In the genomic region with DNA sequence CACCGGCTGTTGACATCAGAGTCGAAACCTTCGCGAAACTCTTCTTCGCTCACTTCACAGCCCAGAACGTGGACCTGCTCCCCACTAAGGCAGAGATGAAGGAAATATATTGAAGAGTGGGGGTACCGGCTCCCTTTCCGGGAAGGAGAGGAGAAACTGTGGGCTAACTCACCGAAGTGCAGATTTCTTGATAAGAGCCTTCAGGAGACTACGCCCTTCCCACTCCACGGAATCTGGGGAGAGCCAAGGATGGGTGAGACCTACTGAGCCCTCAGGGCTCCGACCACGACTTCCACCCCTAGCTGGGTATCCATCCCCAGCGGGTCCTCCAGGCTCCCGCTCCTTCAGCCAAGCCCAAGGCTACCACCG, we compare ENCODE assay signal across 9 mouse cellular contexts. TPM values are rescaled to one million over a fixed set of nuclear protein-coding genes. Genes with fewer than 3 reads are reported as not detected.
DNase-seq lines count a peak whose midpoint lies in the region; ATAC-seq and TF ChIP-seq lines count a peak whose summit lies in the region.
"Had no signal": no experiment of that assay in that cellular context is flagged by ENCODE, and none has a peak within 500 bp of the region (broad histone marks: within the 10 kb centered on the region; RNA-seq: fewer than 3 reads in every experiment).

No protein-coding gene starts in this region.

- H3K27me3 ChIP-seq in heart, embryonic 16.5 days (ENCODE audit: control insufficient read depth, insufficient read depth, low read length) = no peaks in the 10 kb centered on the region
- no peaks in the 10 kb centered on the region for H3K27me3 ChIP-seq in G1E (ENCODE audit: insufficient read depth, low read length)
- no peaks in the 10 kb centered on the region for H3K27me3 ChIP-seq in hindbrain, embryonic 10.5 days (ENCODE audit: insufficient read depth, poor library complexity, severe bottlenecking)
- H3K27me3 ChIP-seq: Patski had no signal

- peaks cover 21% of the 10 kb centered on the region for H3K36me3 ChIP-seq in heart, embryonic 16.5 days (ENCODE audit: control insufficient read depth, insufficient read depth)
- H3K36me3 ChIP-seq in G1E (replicated peaks) = peaks cover 63% of the 10 kb centered on the region
- peaks cover 61% of the 10 kb centered on the region for H3K36me3 ChIP-seq in hindbrain, embryonic 10.5 days

- ATAC-seq in heart, embryonic 16.5 days (replicated peaks; ENCODE audit: extremely low read depth, insufficient read depth, low FRiP score) = no peak
- no peak for ATAC-seq in G1E (ENCODE audit: extremely low read depth, insufficient number of reproducible peaks, low FRiP score, poor library complexity, severe bottlenecking)
- ATAC-seq in megakaryocyte-erythroid progenitor cell, adult 5-6 weeks (replicated peaks; ENCODE audit: low FRiP score, low TSS enrichment, poor library complexity, severe bottlenecking) = peak; percentile 33

- H3K4me3 ChIP-seq in heart, embryonic 16.5 days (ENCODE audit: low read length) = peak overlapping the region; percentile 98
- peak overlapping the region; percentile 79 for H3K4me3 ChIP-seq in G1E (ENCODE audit: low read depth, low read length)
- H3K4me3 ChIP-seq in hindbrain, embryonic 10.5 days = peak overlapping the region; percentile 99

- H3K9me3 ChIP-seq in heart, embryonic 16.5 days (replicated peaks; ENCODE audit: control insufficient read depth, low read length) = no peaks in the 10 kb centered on the region
- H3K9me3 ChIP-seq in G1E (replicated peaks) = no peaks in the 10 kb centered on the region
- H3K9me3 ChIP-seq in hindbrain, embryonic 10.5 days = no peaks in the 10 kb centered on the region

- peak overlapping the region; percentile 75 for H3K9ac ChIP-seq in heart, embryonic 16.5 days (ENCODE audit: low read length)

- TF ChIP-seq CTCF in G1E (IDR thresholded peaks at IDR 0.05; ENCODE audit: low read depth, low read length) = no peak

- DNase-seq in heart, adult 9 months (ENCODE audit: low spot score in 2 of 2) = no peak
- DNase-seq in G1E (ENCODE audit: low spot score) = no peak
- DNase-seq in hindbrain, embryonic 10.5 days (ENCODE audit: low spot score) = no peak
- no peak for DNase-seq in right cerebral cortex, postnatal 14 days
- no peak for DNase-seq in embryo, embryonic 11 days
- DNase-seq in lung, adult 18-20 months = no peak

- peak overlapping the region; percentile 100 for H3K27ac ChIP-seq in heart, embryonic 16.5 days (ENCODE audit: low read length)
- H3K27ac ChIP-seq in hindbrain, embryonic 10.5 days = peak overlapping the region; percentile 99

- H3K4me1 ChIP-seq in heart, embryonic 16.5 days (ENCODE audit: control insufficient read depth, insufficient read depth, low read length) = peaks cover 28% of the 10 kb centered on the region
- H3K4me1 ChIP-seq in G1E (ENCODE audit: insufficient read depth, low read depth, low read length) = peaks cover 30% of the 10 kb centered on the region
- peaks cover 34% of the 10 kb centered on the region for H3K4me1 ChIP-seq in hindbrain, embryonic 10.5 days (replicated peaks)

- H3K4me2 ChIP-seq in heart, embryonic 16.5 days (ENCODE audit: low read depth, low read length) = peak overlapping the region; percentile 89

- 1% methylated on average over 16 of the region's 16 CpGs for WGBS in heart, embryonic 16.5 days
- 4% methylated on average over 16 of the region's 16 CpGs for WGBS in hindbrain, embryonic 10.5 days

RNA-seq across cellular contexts. Expression of gene Ctdnep1, which starts 1.1 kb away (rescaled TPM):
- 23.9 and 25.0 TPM in 2 replicates for polyA plus RNA-seq in heart, embryonic 16.5 days (2015; fragmentation: Nextera tagmentation; extraction: Ambion mirVana)
- total RNA-seq in G1E (2014; fragmentation: Nextera tagmentation) (164 and 177 TPM in 2 replicates), G1E (2017) (36.2 and 37.4 TPM in 2 replicates)
- 227 and 274 TPM in 2 replicates for polyA plus RNA-seq in G1E (2012)
- polyA plus RNA-seq in hindbrain, embryonic 10.5 days (2016; fragmentation: Nextera tagmentation; extraction: Ambion mirVana) = 22.6 and 25.7 TPM in 2 replicates
- total RNA-seq in megakaryocyte-erythroid progenitor cell, adult 5-6 weeks (2014; fragmentation: Nextera tagmentation) = 181 and 216 TPM in 2 replicates
- 9.8 and 38.6 TPM in 2 replicates for total RNA-seq in megakaryocyte-erythroid progenitor cell, adult 5-6 weeks (2017)

RNA-seq across cellular contexts. Expression of gene Elp5, which starts 2.5 kb away (rescaled TPM):
- polyA plus RNA-seq in heart, embryonic 16.5 days (2015; fragmentation: Nextera tagmentation; extraction: Ambion mirVana) = 111 and 116 TPM in 2 replicates
- total RNA-seq in G1E (2014; fragmentation: Nextera tagmentation) = 54.5 and 72.7 TPM in 2 replicates
- 69.9 and 84.5 TPM in 2 replicates for total RNA-seq in G1E (2017)
- 10.3 and 10.4 TPM in 2 replicates for polyA plus RNA-seq in G1E (2012)
- polyA plus RNA-seq in hindbrain, embryonic 10.5 days (2016; fragmentation: Nextera tagmentation; extraction: Ambion mirVana) = 156 and 167 TPM in 2 replicates
- 81.7 and 104 TPM in 2 replicates for total RNA-seq in megakaryocyte-erythroid progenitor cell, adult 5-6 weeks (2014; fragmentation: Nextera tagmentation)
- total RNA-seq in megakaryocyte-erythroid progenitor cell, adult 5-6 weeks (2017) = 66.4 and 82.7 TPM in 2 replicates

RNA-seq across cellular contexts. Expression of gene Gabarap, which starts 11.1 kb away (rescaled TPM):
- polyA plus RNA-seq in heart, embryonic 16.5 days (2015; fragmentation: Nextera tagmentation; extraction: Ambion mirVana) = 421 and 428 TPM in 2 replicates
- total RNA-seq in G1E (2014; fragmentation: Nextera tagmentation) = 762 and 788 TPM in 2 replicates
- total RNA-seq in G1E (2017) = 569 and 637 TPM in 2 replicates
- 265 and 345 TPM in 2 replicates for polyA plus RNA-seq in G1E (2012)
- polyA plus RNA-seq in hindbrain, embryonic 10.5 days (2016; fragmentation: Nextera tagmentation; extraction: Ambion mirVana) = 421 and 580 TPM in 2 replicates
- 267 and 278 TPM in 2 replicates for total RNA-seq in megakaryocyte-erythroid progenitor cell, adult 5-6 weeks (2014; fragmentation: Nextera tagmentation)
- 222 and 223 TPM in 2 replicates for total RNA-seq in megakaryocyte-erythroid progenitor cell, adult 5-6 weeks (2017)

RNA-seq across cellular contexts. Expression of gene Cldn7, which starts 15.2 kb away (rescaled TPM):
- polyA plus RNA-seq in heart, embryonic 16.5 days (2015; fragmentation: Nextera tagmentation; extraction: Ambion mirVana) = 7.5 and 14.4 TPM in 2 replicates
- total RNA-seq in G1E (2014; fragmentation: Nextera tagmentation) (not detected in 2 replicates), G1E (2017) (not detected in 2 replicates)
- polyA plus RNA-seq in G1E (2012) = not detected in 2 replicates
- polyA plus RNA-seq in hindbrain, embryonic 10.5 days (2016; fragmentation: Nextera tagmentation; extraction: Ambion mirVana) = 14.6 and 37.6 TPM in 2 replicates
- total RNA-seq in megakaryocyte-erythroid progenitor cell, adult 5-6 weeks (2014; fragmentation: Nextera tagmentation) = not detected in 2 replicates
- not detected in 2 replicates for total RNA-seq in megakaryocyte-erythroid progenitor cell, adult 5-6 weeks (2017)
- polyA plus RNA-seq: Patski had no signal

RNA-seq across cellular contexts. Expression of gene Phf23, which starts 15.8 kb away (rescaled TPM):
- 42.0 and 43.9 TPM in 2 replicates for polyA plus RNA-seq in heart, embryonic 16.5 days (2015; fragmentation: Nextera tagmentation; extraction: Ambion mirVana)
- total RNA-seq in G1E (2014; fragmentation: Nextera tagmentation) (47.0 and 56.4 TPM in 2 replicates), G1E (2017) (84.0 and 84.4 TPM in 2 replicates)
- 92.1 and 95.5 TPM in 2 replicates for polyA plus RNA-seq in G1E (2012)
- polyA plus RNA-seq in hindbrain, embryonic 10.5 days (2016; fragmentation: Nextera tagmentation; extraction: Ambion mirVana) = 93.7 and 98.1 TPM in 2 replicates
- 49.1 and 53.9 TPM in 2 replicates for total RNA-seq in megakaryocyte-erythroid progenitor cell, adult 5-6 weeks (2014; fragmentation: Nextera tagmentation)
- 46.2 and 53.7 TPM in 2 replicates for total RNA-seq in megakaryocyte-erythroid progenitor cell, adult 5-6 weeks (2017)
